Mouse (Mus musculus): ENCODE results near the gene Abca9.

Abca9 gene

GRCm38 (mm10) chr11:110167459-110168251, at the start of gene Abca9:
Abca9 (minus strand) TSS chr11:110168196.
- WGBS: 13% methylated on average over 12 of the region's 12 CpGs

GRCm38 (mm10) chr11:110203930-110204329, 35.9 kb upstream of the Abca9 start:
- WGBS: 81% methylated on average over 5 of the region's 5 CpGs

- 87% methylated on average over 3 of the region's 3 CpGs for WGBS
These were observed 30.9 kb upstream of the Abca9 start for GRCm38 (mm10) chr11:110198882-110199281.

- WGBS: 86% methylated on average over 8 of the region's 8 CpGs
These were observed 28.7 kb upstream of the Abca9 start for GRCm38 (mm10) chr11:110196561-110197306.

- 59% methylated on average over 4 of the region's 4 CpGs for WGBS
These were observed 27.3 kb upstream of the Abca9 start for GRCm38 (mm10) chr11:110195310-110195709.

- 96% methylated on average over 3 of the region's 3 CpGs for WGBS
These were observed 3.2 kb upstream of the Abca9 start for GRCm38 (mm10) chr11:110171212-110171611.

- 77% methylated on average over 3 of the region's 3 CpGs for WGBS
These were observed 2.2 kb downstream of the Abca9 start for GRCm38 (mm10) chr11:110165822-110166221.

GRCm38 (mm10) chr11:110157059-110157458, 10.9 kb downstream of the Abca9 start:
- 77% methylated on average over 6 of the region's 6 CpGs for WGBS

GRCm38 (mm10) chr11:110155985-110156384, 12.0 kb downstream of the Abca9 start:
- WGBS: 62% methylated on average over 11 of the region's 11 CpGs

GRCm38 (mm10) chr11:110147640-110148039, 20.4 kb downstream of the Abca9 start:
- 94% methylated on average over 5 of the region's 5 CpGs for WGBS

GRCm38 (mm10) chr11:110145421-110145820, 22.6 kb downstream of the Abca9 start:
- 63% methylated on average over 11 of the region's 11 CpGs for WGBS

- 90% methylated on average over 5 of the region's 5 CpGs for WGBS
These were observed 37.2 kb downstream of the Abca9 start for GRCm38 (mm10) chr11:110130760-110131159.

GRCm38 (mm10) chr11:110111137-110111536, 56.9 kb downstream of the Abca9 start:
- 54% methylated on average over 4 of the region's 4 CpGs for WGBS

- 92% methylated on average over 7 of the region's 7 CpGs for WGBS
These were observed 66.6 kb downstream of the Abca9 start for GRCm38 (mm10) chr11:110101437-110101836.

GRCm38 (mm10) chr11:110098901-110099300, 69.1 kb downstream of the Abca9 start:
- WGBS: 77% methylated on average over 4 of the region's 4 CpGs

GRCm38 (mm10) chr11:110097465-110097864, 70.5 kb downstream of the Abca9 start:
- whole genome bisulfite sequencing: 73% methylated on average over 6 of the region's 6 CpGs

GRCm38 (mm10) chr11:110095858-110096257, 72.1 kb downstream of the Abca9 start, which contains the start of gene Abca8a:
Abca8a (minus strand) TSS chr11:110095978.
- WGBS: 38% methylated on average over 5 of the region's 5 CpGs

GRCm38 (mm10) chr11:110094846-110095380, 73.1 kb downstream of the Abca9 start:
- 34% methylated on average over 7 of the region's 7 CpGs for WGBS

- 58% methylated on average over 3 of the region's 3 CpGs for WGBS
These were observed 73.8 kb downstream of the Abca9 start for GRCm38 (mm10) chr11:110094236-110094635.

- WGBS: 88% methylated on average over 2 of the region's 2 CpGs
These were observed 76.7 kb downstream of the Abca9 start for GRCm38 (mm10) chr11:110091328-110091727.

GRCm38 (mm10) chr11:110072158-110072557, 95.8 kb downstream of the Abca9 start:
- WGBS: 90% methylated on average over 3 of the region's 3 CpGs

- 42% methylated on average over 4 of the region's 4 CpGs for WGBS
These were observed 107.0 kb downstream of the Abca9 start for GRCm38 (mm10) chr11:110061032-110061431.

Data from cerebral cortex, adult 2 months (tissue).